Mouse (Mus musculus): Measurements from ENCODE around the gene B2m.
A peak's percentile ranks its signal among the peaks of the same experiment; 100 is the strongest.
"Not testable (repeated sequence)": the region's sequence is repeated elsewhere in the genome, so short reads cannot be mapped to it uniquely, and the experiment has no call there.

The B2m gene

DNA sequence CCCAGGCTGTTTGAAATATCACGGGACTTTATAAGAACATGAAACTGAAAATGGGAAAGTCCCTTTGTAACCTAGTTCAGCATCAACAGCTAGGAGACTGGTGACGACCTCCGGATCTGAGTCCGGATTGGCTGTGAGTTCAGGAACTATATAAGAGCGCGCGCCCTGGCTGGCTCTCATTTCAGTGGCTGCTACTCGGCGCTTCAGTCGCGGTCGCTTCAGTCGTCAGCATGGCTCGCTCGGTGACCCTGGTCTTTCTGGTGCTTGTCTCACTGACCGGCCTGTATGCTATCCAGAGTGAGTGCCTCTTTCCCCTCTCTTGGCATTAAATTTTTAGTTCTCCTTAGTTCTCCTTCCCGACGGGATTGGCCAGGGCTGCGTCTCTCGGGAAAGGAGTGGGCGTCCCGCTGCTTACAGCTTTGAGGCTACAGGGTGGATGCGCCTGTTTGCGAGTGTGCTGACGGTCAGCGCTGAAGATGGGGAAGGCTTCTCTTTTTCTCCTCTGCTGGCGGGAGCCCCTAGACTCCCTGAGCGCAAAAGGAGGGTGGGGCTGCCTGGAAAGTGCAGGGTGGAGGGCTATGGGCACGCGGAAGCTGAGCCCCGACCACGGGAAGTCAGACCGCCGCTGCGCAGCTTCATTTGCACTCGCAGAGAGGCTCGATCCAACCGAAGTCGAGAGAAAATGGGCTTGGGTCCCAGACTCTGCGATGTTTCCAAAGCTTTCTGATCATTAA is at the start of gene B2m:
B2m (plus strand) TSS at position 179 of the 734 bp plus-strand sequence.
- DNase-seq: peak; percentile 85 to 90

DNA sequence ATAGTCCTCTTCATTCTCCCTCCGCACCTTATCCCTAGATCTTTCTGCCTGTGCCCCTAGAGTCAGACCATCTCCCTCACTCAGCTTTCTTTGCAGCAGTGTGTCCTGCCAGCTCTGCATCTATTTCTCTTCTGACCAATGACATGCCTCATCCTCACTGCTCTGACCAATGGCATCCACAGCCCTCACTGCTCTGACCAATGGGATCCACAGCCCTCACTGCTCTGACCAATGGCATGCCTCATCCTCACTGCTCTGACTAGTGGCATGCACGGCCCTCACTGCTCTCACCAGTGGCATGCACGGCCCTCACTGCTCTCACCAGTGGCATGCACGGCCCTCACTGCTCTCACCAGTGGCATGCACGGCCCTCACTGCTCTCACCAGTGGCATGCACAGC is 49.8 kb upstream of the B2m start:
- DNase-seq: not testable (repeated sequence)

DNA sequence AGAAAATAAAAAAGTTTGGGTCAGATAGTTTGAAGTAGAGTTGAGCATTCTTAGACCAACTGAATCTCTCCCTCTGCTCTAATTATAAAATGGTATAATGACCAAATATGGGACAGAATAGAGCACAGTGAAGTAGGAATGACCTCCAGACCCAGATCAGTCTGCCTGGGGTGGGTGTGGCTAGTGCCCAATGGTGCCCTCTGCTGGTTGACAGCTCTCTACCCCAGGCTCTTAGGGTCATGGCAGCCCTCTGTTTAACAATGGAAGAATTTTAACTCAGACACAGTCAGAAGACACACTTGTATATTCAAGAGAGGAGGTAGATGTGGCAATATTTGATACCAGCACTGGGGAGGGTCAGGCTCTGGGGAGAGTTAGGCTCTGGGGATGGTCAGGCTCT is 45.4 kb upstream of the B2m start:
- DNase-seq: no peak

DNA sequence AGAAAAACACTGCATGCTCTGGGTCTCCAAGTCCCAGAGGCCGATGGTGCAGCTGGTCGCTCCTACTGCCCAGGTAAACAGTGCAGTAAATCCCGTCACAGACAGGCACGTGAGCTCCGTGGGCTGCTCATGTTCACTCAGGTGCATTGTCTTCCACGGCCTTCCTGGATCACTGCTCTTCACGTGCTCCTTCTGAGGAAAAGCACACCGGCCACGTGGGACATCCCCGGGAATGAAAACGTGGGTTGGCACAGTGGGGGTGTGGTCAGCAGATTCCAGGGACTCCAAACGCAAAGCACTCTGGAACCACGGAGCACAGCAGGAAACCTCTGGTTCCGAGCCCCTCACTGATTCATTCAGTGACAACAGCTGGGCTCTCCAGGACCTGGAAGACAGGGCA is 39.4 kb upstream of the B2m start:
- DNase-seq: no peak

DNA sequence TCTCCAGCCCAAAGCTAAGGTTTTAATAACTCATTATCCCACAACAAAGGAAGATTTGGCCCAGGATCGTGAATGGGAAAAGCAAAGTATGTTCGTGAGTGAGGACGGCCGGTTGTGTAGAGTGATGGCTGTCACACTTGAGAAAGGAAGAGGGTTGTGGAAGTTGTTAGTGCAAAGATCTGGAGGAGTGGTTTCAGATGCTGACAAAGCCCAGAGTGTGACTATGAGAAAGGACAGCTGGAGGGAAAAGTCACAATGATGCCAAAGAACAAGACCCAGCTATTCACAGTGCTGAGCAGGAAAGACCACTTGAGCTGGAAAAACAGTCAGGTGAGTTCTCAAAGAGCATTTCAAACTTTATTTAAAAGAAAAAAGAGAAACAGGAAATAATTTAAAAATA is 37.8 kb upstream of the B2m start:
- DNase-seq: no peak

DNA sequence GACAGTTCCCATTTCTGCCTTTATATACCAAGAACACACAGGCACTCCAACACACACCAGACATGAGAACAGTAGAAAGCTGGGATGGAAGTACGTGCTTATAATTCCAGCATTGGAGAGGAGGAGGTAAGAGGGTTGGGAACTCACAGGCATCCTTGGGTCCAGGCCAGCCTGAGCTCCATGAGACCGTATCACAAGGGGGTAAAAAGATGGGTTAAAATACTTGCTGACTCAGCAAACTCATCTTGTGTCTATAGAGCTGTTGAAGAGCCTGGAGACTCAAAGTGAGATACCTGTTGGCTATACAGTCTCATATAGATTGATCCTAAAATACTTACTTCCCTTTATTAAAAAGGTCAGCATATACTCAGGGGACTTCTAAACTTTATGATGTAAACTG is 30.6 kb upstream of the B2m start:
- no peak for DNase-seq

DNA sequence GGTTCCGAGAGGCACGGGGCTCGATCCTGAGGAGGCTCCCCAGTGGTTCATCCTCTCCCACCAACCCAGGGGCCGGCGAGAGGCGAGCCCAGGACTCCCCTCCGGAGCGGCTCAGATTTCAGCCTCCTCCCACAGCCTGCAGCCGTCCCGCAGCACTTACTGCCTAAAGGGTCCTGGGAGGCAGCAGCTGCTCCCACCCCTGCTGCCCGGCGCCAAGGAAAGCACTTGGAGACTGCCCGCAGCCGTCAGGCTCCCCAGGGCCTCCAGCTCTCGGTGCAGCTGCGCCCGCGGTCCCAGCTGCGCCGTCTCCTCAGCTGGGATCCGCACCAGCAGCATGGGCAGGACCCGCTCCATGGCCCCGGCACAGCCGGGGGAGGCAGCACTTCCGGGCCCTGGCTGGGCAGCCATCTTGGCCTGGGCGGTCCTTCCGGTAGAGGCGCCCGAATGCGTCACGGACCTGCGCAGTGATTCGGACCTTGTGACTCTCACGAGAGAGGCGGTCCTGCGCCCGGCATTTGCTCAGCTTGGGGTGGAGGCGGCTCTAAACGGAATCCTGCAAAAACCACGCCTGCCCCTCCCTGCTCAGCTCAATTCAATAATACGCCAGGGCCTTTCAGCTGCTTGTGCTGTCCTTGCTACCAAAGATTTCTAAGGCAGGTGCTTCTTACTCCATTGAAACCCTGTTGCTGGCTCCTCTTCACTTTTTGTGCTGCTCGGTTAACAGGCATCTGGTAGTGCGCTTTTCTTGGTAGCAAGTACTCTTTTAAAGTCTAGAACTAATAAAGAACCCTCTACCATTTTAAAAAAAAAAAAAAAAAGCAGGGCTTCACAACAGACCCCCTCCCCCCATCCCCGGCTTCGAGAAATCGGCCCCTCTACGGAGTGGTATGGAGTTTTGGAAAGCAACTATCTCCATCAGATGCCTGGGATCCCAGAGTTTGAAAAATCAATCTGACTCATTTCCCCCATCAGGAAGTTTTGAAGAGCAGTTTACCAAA is 29.2 kb upstream of the B2m start, which contains the start of gene Spg11:
Spg11 (minus strand) TSS at position 426 of the 998 bp plus-strand sequence.
- peak; percentile 97 for DNase-seq

DNA sequence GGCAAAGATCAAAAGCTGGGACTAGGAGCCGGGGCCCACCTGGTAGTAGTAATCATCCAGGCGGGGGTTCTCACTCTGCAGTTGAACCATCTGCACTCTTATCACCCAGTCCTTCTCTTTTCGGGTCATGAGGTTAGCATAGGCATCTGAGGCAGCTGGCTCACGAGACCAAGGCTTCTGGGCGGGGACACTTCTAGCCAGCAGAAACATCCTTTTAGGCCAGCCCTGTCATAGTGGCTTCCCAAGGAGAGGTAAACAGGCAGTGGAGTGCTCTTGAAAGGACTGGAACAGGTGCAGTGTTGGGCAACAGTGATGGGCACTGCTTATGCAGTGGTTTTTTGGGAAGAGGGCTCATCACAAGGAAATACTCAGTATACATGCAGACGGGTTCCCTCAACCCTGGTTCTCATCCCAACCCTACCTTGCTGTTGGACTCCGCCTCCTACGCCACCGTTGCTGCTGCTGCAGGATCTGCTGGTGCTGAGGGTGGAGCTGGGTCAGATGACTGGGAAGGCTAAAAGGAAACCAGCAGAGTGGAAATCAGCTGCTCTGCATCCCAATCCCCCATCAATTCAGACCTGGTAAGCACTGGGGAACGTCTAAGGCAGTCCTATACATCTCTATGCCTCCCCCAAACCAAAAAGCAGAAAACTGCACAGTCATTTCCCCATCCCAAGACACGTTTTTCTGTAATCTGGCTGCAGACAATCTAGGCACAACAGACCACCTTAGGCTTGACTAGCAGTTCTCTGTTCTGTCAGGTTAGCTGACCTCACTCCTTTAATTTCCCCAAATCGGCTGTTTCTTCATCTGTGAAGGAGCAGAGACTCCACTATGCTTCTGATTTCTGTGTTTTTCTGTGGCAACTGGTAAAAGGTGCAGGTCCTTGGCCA is 21.6 kb upstream of the B2m start:
- no peak for DNase-seq

DNA sequence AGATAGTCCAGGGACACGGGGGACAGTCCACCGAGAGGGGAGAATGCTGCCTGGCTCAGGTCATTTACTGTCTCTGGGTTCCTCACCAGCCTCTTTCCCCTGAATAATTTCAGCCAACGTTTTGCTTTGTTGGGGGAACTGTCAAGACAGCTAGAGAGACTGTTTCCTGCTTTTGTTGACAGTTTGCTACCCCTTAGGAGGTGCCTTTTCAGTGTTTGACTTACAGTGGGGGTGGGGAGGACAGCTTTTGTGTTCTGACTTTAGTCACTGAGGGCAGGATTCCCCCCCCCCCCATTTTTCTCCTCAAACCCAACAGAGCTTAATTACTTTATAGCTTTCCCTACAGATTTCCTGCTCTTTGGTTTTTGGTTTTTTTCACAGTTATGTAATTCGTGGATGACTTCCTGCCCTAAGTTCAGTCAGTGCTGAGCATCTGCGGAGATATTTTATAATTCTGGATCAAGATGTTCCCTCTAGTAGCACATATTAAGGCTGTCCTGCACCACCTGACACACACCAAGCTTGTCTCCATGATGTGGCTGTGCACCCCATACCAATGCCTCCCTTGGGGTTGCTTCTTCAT is 20.6 kb upstream of the B2m start:
- DNase-seq: no peak

DNA sequence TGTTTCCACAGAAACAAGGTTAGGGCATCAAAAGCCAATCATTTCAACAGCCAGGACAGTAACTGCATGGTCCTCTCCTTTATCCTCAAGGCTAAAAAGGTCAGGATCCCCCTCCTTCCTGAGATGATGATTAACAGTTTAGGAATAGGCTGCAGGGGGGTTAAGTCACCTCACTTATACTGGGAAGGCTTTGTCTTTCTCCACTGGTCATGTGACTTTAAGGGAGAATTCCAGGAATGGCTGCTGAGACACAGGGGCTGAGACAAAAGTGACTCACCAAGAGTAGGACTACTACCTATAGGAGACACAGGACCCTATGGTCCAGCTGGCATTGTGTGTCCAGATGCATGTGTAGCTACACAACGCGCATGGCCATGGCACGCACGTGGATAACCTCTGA is 19.9 kb upstream of the B2m start:
- no peak for DNase-seq

DNA sequence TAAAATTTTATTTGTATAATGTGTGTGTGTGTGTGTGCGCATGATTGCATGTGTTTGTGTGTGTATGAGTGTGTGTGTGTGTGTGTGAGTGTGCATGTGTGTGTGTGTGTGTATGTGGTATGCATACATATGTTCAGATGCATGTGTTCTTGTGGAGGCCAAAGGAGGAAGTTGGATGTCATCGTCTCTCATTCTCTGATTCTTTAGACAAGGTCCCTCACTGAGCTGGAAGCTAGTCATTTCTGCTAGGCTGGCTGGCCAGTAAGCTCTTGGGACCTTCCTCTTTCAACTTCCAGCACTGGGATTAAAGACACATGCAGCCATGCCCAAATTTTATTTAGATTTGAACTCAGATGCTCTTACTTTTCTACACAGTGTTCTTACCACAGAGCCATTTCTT is 15.4 kb upstream of the B2m start:
- no peak for DNase-seq

DNA sequence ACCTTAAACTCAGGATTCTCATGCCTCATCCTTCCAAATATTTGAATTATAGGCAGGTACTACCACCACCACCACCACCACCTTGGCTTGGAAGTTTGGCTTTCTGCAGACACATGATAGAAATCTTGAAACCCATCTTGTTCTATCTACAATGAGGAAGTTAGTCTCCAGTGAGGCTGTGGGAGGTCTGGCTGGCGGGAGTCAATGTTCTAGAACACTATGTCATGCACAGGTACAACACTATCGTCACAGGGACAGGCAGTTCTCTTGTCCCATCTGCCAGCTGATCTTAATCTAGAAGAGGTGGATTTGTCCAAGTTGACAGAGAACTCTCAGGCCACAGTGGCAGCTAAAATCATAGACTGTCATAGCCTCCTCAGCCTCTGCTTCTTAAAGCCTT is 14.9 kb upstream of the B2m start:
- no peak for DNase-seq

DNA sequence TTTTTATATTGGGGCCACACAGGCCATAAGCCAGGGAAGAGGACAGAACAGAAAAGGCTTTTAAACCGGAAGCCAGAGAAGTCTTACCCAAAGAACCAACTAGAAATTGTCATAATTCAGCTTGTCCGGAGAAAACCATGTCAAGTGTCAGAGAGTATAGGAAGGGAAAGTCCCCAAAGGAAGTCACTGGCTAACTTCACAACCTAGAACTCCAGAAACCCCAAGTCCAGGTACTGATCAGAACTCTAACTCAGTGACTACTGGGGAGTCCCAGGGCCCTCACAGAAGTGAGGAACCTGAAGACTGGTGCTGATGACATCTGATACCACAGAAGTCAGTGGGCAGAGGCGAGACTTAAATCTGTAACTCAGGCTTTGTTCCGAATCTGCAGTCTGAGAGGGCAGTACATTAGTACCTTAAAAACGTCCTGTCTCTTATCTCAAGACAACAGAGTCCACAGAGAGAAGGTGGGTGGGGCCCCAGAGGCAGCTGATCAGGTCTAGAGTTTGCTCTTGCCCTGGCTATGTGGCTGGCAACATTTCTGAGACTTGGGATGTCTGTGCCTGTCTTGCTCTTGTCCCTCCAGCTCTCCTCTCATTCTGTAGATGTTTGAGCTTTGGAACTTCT is 9.5 kb upstream of the B2m start:
- DNase-seq: no peak

DNA sequence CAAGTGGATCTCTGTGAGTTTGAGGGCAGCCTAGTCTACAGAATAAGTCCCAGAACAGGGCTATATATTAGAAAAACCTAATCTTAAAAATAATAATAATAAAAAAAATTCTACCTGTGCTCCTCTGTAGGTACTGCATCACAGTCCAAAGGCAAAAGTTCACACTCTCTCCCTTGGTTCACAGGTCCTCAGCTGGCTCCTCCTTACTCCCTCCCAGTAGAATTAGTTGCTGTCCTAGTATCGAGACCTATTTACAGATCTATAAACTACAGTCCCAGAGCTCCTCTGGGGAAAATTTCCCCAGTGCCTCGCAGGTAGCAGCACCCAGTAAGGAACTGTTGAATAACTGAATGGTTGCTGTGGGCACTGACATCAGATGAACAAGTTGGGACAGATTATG is 6.7 kb upstream of the B2m start:
- DNase-seq: no peak

DNA sequence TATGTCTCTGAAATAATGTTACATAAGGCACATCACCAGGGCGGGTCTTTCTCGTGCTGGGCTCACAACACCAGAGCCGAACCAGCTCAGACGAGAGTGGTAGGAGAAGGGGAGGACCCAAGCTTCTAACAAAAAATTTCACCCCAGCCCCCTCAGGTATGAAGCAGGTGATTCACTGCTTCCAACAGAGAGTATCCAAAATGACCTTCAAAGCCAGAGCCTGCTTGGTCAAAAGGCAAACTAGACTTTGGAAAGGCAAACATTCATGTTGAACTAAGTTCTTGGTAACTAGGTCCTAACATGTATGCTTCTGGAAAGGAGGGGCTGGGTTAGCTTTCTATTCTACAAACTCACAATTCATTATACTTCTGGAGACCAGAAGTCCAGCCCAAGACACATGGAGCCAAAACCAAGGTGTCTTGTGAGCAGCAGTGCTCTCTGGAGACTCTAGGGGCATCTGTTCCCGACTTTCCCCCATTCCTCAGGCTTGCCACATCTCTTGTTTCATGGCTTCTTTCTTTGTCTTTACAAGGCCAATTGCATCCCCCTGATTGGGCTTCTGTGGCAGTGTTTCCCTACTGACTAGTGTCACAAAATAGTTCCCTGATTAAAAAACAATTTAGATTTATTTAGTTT is 6.0 kb upstream of the B2m start:
- DNase-seq: no peak

DNA sequence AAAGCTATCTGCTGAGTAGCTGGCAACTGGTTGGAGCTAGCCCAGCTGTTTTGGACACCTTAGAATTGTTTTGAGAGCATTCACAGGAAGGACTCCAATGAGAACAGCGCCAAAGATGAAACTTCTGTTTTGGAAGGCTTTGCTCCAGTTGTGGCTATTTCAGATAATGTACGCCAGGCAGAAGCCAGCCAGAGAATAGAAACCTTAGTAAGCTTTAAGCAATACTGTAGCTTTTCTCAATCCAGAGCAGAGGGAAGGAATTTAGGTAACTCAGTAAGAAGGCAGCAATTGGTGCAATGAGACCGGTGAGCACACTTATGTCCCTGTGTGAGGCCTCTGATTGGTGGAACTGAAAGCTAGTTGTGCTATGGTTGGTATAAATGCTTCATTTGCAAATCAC is 4.4 kb upstream of the B2m start:
- DNase-seq: no peak

DNA sequence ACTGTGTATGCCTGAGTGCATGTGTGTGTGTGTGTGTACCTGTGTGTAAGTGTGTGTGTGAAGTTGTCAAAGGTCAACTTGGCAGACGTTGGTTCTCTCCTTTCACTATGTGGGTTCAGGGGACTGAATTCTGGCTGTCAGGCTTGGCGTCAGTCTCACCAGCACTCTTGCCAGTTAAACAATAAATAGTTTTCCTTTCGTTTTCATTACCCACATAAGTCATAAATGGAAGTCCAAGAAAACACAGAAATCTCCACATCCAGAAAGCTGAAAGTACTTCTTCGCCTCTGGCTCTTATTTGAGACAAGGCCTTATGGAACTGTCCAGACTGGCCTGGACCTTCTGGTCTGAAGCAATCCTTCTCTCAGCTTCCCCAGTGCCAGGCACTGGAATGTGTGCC is 1.7 kb upstream of the B2m start:
- DNase-seq: no peak

DNA sequence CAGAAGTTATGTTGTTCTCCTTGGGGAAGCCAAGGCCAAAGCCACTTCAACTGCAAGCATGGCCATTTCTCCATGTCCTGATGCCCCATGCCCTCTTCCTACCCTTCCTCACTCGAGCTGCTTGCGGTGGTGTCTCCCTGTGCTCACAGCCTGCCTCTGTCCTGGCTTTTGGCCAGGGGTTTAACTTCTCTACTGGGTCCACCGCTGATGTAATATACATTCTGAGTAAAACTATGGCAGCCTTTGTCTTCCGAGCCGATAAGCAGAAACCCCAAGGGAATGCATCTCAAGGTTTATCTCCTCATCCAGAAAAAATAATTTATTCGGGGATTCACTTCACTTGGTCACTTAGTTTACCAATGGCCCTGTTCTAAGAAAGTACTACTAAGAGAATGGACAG is 799 bp upstream of the B2m start:
- DNase-seq: no peak

DNA sequence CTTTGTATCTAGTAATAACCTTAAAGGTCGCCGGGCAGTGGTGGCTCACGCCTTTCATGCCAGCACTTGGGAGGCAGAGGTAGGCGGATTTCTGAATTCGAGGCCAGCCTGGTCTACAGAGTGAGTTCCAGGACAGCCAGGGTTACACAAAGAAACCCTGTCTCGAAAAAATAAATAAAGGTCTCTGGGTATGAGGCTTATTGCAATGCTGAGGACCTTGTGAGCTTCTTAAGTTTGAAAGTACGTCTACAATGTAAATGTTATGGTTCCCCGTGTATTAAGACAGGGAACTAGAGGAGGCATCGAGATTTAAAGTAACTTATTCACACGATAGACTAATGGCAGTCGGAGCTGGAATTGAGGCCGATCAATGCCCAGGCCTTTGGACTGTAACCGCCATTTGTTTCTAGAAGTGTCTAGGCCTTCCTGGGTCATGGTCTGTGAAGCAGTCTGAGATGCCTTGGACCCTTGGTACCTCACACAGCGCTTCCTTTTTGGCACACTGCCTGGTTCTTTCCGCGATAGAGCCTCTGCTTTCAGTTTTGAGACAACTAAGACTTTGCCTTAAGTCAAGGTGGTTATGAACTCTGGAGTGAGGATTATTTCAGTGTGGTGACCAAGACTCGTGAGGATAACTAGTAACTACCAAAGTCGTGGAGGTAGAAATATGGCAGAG is 894 bp downstream of the B2m start:
- DNase-seq: peak; percentile 9 to 10

DNA sequence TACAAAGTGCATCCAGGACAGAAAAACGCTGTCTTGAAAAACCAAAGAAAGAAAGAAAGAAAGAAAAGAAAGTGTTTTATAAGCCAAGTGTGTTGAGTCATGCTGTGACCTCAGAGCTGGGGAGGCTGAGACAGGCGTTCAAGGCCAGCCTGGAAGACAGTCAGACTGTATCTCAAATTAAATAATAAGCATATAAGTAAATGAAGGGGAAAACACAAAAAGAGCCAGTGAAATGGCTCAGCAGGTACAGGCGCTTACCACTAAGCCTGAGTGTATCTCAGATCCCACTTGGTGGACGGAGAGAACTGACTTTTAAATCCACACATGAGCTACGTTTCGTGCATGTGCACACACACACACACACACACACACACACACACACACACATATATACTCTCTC is 1.8 kb downstream of the B2m start:
- DNase-seq: no peak

DNA sequence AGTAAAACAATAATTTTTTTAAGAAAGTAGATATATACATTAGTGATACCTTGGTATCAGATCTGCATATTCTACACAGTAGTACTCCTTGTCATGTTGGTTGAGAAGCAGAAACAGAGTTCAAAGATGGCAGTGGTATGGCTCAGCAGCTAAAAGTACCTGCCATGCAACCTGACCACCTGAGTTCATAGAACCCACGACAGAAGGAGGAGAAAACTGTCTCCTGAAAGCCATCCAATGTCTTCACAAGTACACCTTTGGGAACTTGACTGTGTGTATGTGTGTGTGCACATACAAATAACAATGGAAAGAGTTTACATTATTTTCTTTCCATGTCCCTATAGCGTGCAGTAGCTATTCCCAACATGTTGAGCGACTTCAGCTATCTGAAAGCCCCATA is 2.2 kb downstream of the B2m start:
- no peak for DNase-seq

Measured in cerebellum, postnatal 36 days (tissue).